Mouse (Mus musculus) spleen, postnatal 4 days (tissue): ENCODE measurements around the gene Ankrd54.

Source experiments
- DNase-seq, 2 experiments: peaks; one replicate each; pipeline ENCODE4 v3.0.0; 2022; ENCODE audit warnings: low spot score in 2 of 2

Gene Ankrd54

GRCm38 (mm10) chr15:79062376-79063159 lies at the start of gene Ankrd54:
TSS of gene Ankrd54 (minus strand) at chr15:79062893.
- DNase-seq, result peak; percentile 96 to 97

DNA sequence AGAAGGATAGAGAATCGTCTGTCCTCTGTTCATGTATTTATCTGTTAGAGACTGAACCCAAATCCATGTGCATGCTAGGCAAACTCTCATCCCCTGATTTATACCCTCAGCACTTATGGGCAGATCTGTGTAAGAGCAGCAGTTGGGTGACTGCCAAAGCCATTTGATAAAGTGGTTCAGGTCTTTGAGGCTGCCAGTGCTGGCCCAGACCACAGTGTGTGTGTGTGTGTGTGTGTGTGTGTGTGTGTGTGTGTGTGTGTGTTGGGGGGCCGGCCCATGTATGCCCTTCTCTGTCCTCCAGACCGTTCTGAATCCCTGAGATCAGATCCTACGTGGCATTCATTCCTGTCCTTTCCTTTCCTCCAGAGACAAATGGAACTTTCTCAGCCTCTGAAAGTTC lies 49.1 kb upstream of the Ankrd54 start:
- no peak for DNase-seq

DNA sequence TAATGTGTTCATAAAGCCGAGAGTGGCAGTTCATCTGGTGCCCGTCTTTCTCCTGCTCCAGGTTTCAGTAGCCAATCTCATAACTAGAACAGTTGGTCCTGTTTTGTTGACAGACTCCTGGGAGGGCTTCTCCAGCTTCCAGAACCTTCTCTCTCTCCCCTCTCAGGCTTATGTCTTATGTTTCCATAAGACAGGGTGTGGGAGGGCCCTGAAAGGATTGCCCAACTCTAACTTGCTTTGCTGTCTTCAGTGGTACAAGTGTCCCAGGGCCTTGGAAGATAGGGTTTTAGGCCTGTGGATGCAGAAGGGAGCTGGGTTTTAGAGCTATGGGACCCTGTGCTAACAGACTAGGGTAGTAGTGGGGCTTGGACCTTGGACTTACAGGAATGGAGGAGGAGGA lies 47.8 kb upstream of the Ankrd54 start:
- no peak for DNase-seq

GRCm38 (mm10) chr15:79110031-79110430 lies 47.3 kb upstream of the Ankrd54 start:
- no peak for DNase-seq

DNA sequence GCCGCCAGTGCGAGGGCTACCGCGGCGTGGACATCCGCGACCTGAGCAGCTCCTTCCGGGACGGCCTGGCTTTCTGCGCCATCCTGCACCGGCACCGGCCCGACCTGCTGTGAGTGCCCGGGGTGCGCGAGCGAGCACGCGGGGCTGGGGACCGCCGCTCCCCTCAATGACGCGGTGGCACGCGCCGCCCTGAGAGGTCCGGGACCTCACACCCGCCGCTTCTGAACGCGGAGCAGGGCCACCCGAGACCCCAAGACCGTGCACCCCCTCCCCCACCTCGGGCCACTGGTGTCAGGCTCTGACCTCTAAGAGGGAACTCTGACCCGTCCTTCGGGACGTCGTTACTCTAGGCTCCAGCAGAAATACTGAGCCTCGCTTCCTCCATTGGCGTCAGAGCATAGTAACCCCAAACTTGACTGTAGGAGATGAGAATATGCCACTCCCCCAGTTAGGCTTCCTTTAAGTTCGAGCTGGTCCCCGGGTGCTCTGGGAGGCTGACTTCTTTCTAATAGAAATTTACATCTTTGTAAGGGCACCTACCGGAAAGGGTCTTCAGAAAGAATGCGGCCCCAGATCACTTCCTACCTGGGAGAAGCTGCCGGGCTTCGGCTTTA lies 46.7 kb upstream of the Ankrd54 start:
- DNase-seq, result peak in 1 of 2 experiments; percentile 29

DNA sequence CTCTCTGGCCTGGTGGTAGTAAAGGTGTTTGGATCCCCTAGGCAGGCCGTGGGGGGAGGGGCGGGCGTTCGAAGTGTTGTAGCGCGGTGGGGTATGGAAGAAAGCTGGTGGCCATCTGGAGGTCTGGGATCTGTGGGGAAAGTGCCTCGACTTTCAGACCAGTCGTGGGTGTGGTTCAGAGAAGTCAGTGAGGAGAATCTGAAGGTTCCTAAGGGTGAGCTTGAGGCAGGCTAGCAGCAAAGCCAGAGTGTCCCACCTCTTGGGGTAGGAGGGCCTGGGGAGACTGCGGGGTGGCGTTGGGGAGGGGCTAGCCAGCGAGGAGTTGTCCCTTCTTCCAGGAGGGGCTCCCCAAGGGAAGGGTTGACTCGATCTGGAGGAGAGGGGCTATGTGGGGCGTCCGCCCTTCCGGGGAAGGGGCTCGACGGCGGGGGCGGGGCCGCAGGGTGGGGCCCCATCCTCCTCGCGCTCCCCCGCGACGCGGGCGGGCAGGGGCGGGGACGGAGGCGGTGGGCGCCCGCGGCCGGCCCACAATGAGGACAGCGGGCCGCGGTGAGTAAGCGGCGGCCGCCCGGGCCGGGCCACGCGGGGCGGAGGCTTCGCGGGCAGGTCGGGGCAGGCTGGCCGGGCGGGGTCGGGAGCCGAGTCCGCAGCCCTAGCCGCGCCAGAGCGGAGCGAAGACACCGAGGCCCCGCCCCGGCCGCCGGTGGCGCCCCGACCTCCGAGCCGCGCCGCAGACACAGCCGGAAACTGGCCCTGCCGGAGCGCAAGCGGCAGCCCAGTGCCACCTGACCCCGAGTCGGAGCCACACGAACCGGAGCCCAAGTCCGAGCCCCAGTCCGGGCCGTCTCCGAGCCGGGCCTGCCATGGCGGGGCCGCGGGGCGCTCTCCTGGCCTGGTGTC lies 46.0 kb upstream of the Ankrd54 start, which contains the start of gene Micall1:
Gene Micall1, plus strand, starts transcription at position 478 of the 900 bp plus-strand sequence.
- peak; percentile 70 to 88 for DNase-seq

DNA sequence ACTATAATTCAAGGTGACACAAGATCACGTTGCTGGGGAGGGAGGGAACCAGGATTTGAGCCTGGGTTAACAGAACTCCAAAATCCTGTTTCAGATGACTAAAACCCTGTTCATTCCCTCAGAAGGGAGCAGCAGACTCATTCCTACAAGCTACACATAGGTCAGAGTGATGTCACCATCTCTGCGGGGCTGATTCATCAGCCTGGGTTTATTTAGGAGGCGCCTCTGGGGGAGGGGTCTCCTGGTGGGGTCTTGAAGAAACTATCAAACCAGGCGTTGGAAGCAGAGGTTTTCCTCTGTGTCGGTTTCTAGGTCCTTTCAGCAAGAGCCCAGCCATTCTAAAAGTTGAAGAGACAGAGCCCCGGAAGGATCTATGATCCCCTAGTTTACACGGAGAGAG lies 45.3 kb upstream of the Ankrd54 start:
- DNase-seq, result no peak

DNA sequence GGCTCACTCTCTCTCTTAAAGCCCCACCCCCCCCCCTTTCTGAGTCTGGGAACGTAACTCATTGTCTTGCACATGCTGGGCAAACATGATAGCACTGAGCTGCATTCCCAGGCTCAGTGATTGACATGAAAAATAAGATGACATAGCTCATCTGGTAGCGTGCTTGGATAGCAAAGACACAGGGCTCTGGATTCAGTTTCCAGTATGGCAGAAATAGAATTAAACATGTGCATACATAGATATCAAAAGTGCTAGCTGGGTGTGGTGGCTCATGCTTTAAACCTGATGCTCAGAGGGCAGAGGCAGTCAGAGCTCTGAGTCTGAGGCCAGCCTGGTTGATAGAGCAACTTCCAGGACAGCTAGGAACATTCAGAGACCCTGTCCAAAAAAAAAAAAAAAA lies 43.1 kb upstream of the Ankrd54 start:
- no peak for DNase-seq

- DNase-seq, result no peak
Observed at GRCm38 (mm10) chr15:79103264-79103663, 40.6 kb upstream of the Ankrd54 start.

DNA sequence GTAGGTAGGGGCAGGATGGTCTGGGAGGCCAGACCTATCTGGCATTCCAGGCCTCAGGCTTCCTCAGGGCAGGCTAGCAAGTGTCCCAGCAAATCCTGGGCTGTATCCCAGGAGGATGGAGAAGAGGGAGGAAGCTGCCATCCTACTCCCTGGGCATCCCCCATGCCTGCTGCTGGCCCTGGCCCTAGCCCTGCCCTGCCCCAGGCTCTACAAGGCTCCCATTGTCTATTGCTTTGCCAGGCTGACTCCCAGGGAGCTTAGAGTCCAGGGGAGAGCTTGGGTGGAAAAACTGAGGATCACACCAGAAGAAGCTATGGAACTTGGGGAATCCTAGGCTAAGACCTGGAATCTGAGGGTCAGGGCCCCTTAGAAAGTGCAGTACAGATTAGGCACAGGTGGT lies 38.8 kb upstream of the Ankrd54 start:
- DNase-seq, result no peak

- no peak for DNase-seq
Observed at GRCm38 (mm10) chr15:79100391-79100790, 37.7 kb upstream of the Ankrd54 start.

GRCm38 (mm10) chr15:79099456-79099855 lies 36.8 kb upstream of the Ankrd54 start:
- no peak for DNase-seq

- DNase-seq, result no peak
Observed at GRCm38 (mm10) chr15:79098868-79099267, 36.2 kb upstream of the Ankrd54 start.

DNA sequence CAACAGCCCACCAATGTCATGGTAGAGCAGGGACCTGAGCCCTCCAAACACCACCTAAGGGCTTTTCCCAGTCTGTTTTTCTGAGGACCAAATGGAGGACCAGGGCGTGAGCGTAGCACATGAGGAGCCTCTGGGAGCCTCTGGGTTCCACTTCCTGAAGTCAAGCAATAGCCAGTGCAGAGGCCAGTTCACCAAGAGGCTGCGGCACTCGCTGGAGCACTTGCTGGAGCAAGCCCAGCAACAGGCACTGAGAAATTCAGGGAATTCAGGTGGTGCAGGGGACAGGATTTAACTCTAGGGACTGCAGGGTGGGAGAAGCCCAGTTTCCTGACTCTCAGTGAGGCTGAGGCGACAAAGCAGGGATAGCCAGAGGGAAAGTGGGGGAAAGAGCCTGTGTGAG lies 35.5 kb upstream of the Ankrd54 start:
- no peak for DNase-seq

DNA sequence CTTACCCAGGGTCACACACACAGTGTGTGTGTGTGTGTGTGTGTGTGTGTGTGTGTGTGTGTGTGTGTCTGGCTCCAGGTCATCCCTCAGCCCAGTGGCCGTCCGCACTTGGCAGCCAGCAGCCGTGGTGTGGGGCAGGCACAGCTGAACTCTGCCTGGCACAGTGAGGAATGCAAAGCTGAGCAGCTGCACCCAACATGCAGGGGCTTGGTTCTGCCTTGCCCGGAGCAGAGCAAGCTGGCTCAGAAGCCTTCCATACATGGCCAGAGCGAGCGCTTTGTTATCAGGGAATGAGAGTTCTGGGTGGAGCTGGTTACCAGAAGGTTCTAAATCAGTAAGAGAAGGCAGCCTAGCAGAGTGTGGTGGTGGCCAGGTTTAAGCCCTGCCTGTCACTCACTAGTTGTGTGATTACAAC lies 34.9 kb upstream of the Ankrd54 start:
- no peak for DNase-seq

- DNase-seq, result no peak
Observed at GRCm38 (mm10) chr15:79097135-79097534, 34.4 kb upstream of the Ankrd54 start.

DNA sequence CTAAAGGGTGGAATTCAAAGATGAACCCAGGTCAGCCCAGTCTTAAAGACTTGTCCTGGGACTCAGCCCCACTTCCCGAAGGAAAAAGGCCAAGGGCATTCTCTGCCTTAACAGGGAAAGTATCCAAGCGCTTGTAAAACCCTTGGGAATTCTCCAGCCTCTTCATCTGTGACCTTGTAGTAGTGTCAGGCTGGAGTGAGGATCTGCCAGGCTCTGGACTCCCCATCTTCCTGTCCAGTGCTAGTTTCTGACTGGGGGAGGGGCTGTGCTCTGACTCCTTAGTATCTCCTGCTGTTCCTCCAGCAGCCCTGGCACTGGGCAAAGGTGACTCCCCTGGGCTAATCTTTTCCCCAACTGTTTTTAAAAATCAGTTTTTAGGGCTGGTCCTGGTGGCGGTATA lies 33.9 kb upstream of the Ankrd54 start:
- no peak for DNase-seq

GRCm38 (mm10) chr15:79095483-79095882 lies 32.8 kb upstream of the Ankrd54 start:
- DNase-seq, result no peak

- DNase-seq, result no peak
Observed at GRCm38 (mm10) chr15:79093083-79093839, 30.6 kb upstream of the Ankrd54 start.

- no peak for DNase-seq
Observed at GRCm38 (mm10) chr15:79092284-79092683, 29.6 kb upstream of the Ankrd54 start.

DNA sequence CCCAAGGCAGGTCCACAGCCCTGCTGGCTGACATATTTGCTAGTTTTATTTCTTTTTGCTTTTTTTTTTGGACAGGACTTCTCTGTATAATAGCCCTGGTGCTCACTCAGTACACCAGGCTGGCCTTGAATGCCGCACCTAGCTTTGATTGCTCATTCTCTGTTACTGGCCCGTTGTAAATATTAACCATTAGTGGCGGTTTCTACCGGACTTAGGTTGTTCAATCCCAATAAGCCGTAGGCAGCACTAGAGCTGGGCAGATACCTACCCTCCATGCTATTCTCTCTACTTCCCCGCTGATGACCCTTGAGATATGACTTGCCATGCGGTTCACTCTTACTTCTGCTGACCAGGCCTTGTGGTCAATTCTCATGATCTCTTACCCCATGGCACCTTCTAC lies 16.9 kb upstream of the Ankrd54 start:
- DNase-seq, result no peak
